Comparison of ENCODE assay signal across 8 mouse cellular contexts in the genomic region with DNA sequence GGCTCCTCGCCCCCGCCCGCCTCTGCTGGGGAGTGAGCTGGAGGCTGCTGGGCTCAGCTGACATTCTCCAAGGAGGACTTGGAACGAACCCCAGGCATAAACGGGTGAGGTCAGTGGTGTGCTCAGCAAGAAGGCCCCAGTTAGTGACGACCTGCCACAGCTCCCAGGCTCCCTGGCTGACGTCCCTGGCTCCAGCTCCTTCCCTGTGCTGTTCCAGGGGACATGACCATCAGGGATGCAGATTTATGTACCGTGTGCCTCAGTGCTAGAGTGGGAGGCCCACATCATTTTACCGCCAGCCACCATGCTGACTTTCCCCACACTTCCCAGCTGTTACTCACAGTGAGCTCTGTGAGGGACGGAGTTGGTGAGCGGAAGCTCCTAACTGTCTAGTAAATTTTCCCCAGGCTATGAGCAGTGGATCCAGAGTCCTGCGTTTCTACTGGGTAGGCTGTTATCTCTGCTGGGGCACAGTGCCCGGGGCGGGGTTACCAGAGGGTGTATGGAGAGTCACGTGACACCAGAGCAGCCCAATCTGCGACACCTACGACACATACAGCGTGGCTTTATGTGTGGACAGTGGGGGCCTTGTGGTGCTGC. TPM values are rescaled to one million over a fixed set of nuclear protein-coding genes. Genes with fewer than 3 reads are reported as not detected.
DNase-seq lines count a peak whose midpoint lies in the region; ATAC-seq lines count a peak whose summit lies in the region.

No protein-coding gene starts in this region.

- H3K36me3 ChIP-seq in forebrain, embryonic 16.5 days (ENCODE audit: control insufficient read depth, insufficient read depth): no peaks in the 10 kb centered on the region
- H3K36me3 ChIP-seq in hindbrain, embryonic 14.5 days (replicated peaks; ENCODE audit: control insufficient read depth, insufficient read depth): no peaks in the 10 kb centered on the region
- H3K36me3 ChIP-seq in midbrain, embryonic 13.5 days: no peaks in the 10 kb centered on the region

- peaks cover 27% of the 10 kb centered on the region for H3K4me1 ChIP-seq in forebrain, embryonic 16.5 days (replicated peaks; ENCODE audit: control insufficient read depth, insufficient read depth, low read length)
- H3K4me1 ChIP-seq in hindbrain, embryonic 14.5 days (replicated peaks; ENCODE audit: control insufficient read depth, insufficient read depth, low read length): peaks cover 17% of the 10 kb centered on the region
- peaks cover 41% of the 10 kb centered on the region for H3K4me1 ChIP-seq in midbrain, embryonic 13.5 days (replicated peaks)

- 47% methylated on average over 18 of the region's 18 CpGs for WGBS in forebrain, embryonic 16.5 days
- WGBS in hindbrain, embryonic 14.5 days: 49% methylated on average over 18 of the region's 18 CpGs
- 69% methylated on average over 18 of the region's 18 CpGs for WGBS in midbrain, embryonic 13.5 days

- peak; percentile 85 for ATAC-seq in forebrain, embryonic 16.5 days
- ATAC-seq in hindbrain, embryonic 14.5 days (ENCODE audit: low FRiP score): peak; percentile 76; the same call in 1 of the 2 replicates
- ATAC-seq in midbrain, embryonic 13.5 days: 0 out of 2 replicates have a peak, but pooled peaks have one; percentile 32

- no peaks in the 10 kb centered on the region for H3K9me3 ChIP-seq in forebrain, embryonic 16.5 days (ENCODE audit: control insufficient read depth, low read length)
- no peaks in the 10 kb centered on the region for H3K9me3 ChIP-seq in hindbrain, embryonic 14.5 days (ENCODE audit: control insufficient read depth, low read length)
- no peaks in the 10 kb centered on the region for H3K9me3 ChIP-seq in midbrain, embryonic 13.5 days

- no peaks in the 10 kb centered on the region for H3K27me3 ChIP-seq in forebrain, embryonic 16.5 days (replicated peaks; ENCODE audit: control insufficient read depth, insufficient read depth, low read length)
- no peaks in the 10 kb centered on the region for H3K27me3 ChIP-seq in hindbrain, embryonic 14.5 days (ENCODE audit: control insufficient read depth, insufficient read depth, low read length)
- H3K27me3 ChIP-seq in midbrain, embryonic 13.5 days: no peaks in the 10 kb centered on the region

- peak overlapping the region; percentile 40; the same call in 1 of the 2 replicates for H3K9ac ChIP-seq in forebrain, embryonic 16.5 days (replicated peaks; ENCODE audit: low read depth, low read length)
- H3K9ac ChIP-seq in hindbrain, embryonic 14.5 days: peak overlapping the region; percentile 4; the same call in 1 of the 2 replicates
- H3K9ac ChIP-seq in midbrain, embryonic 13.5 days (replicated peaks): no peak overlapping the region

- intact Hi-C loops in left cerebral cortex, postnatal 4 days (cut with DNase I): no loop called here

- H3K4me2 ChIP-seq in forebrain, embryonic 16.5 days (ENCODE audit: low read length): no peak overlapping the region
- no peak overlapping the region for H3K4me2 ChIP-seq in hindbrain, embryonic 14.5 days (replicated peaks)
- no peak overlapping the region for H3K4me2 ChIP-seq in midbrain, embryonic 13.5 days (replicated peaks)

- peak overlapping the region; percentile 38; the same call in 1 of the 2 replicates for H3K27ac ChIP-seq in forebrain, embryonic 16.5 days (ENCODE audit: low read length)
- H3K27ac ChIP-seq in hindbrain, embryonic 14.5 days: peak overlapping the region; percentile 28
- no peak overlapping the region for H3K27ac ChIP-seq in midbrain, embryonic 13.5 days

- no peak overlapping the region for H3K4me3 ChIP-seq in forebrain, embryonic 16.5 days (replicated peaks; ENCODE audit: low read length)
- no peak overlapping the region for H3K4me3 ChIP-seq in hindbrain, embryonic 14.5 days (replicated peaks; ENCODE audit: low read length)
- H3K4me3 ChIP-seq in midbrain, embryonic 13.5 days (replicated peaks): no peak overlapping the region

- peak; percentile 49 to 66 for DNase-seq in left cerebral cortex, adult 18-20 months (ENCODE audit: low spot score in 2 of 2)
- no peak for DNase-seq in left cerebral cortex, adult 11 months (ENCODE audit: low spot score)
- DNase-seq in c-Kit-positive CD71-positive TER-119-positive erythroid progenitor cells, embryonic 14.5 days (ENCODE audit: low spot score): peak; percentile 85
- DNase-seq in hindbrain, embryonic 14.5 days (ENCODE audit: low spot score): no peak
- DNase-seq in left cerebral cortex, postnatal 4 days: peak; percentile 84
- peak; percentile 80 for DNase-seq in thymus, postnatal 4 days

RNA-seq across cellular contexts. Expression of a gene that starts 25.3 kb away (rescaled TPM):
- total RNA-seq in left cerebral cortex, adult 18-20 months (2021): 10 to 100 TPM; 22.2 to 25.7 TPM
- 20.6 and 22.5 TPM in 2 replicates for polyA plus RNA-seq in forebrain, embryonic 16.5 days (2015; fragmentation: Nextera tagmentation; extraction: Ambion mirVana)
- polyA plus RNA-seq in hindbrain, embryonic 14.5 days (2014; fragmentation: Nextera tagmentation; extraction: Ambion mirVana): 11.3 and 12.2 TPM in 2 replicates
- total RNA-seq in left cerebral cortex, postnatal 4 days (2021): 10 to 100 TPM; 23.9 to 24.7 TPM
- 16.2 and 18.3 TPM in 2 replicates for polyA plus RNA-seq in midbrain, embryonic 13.5 days (2015; fragmentation: Nextera tagmentation; extraction: Ambion mirVana)

RNA-seq across cellular contexts. Expression of a gene that starts 27.5 kb away (rescaled TPM):
- total RNA-seq in left cerebral cortex, adult 18-20 months (2021): 100 to 1,000 TPM; 185 to 199 TPM
- polyA plus RNA-seq in forebrain, embryonic 16.5 days (2015; fragmentation: Nextera tagmentation; extraction: Ambion mirVana): 944 and 986 TPM in 2 replicates
- 952 and 1,000 TPM in 2 replicates for polyA plus RNA-seq in hindbrain, embryonic 14.5 days (2014; fragmentation: Nextera tagmentation; extraction: Ambion mirVana)
- 100 to 1,000 TPM; 657 to 680 TPM for total RNA-seq in left cerebral cortex, postnatal 4 days (2021)
- 905 and 914 TPM in 2 replicates for polyA plus RNA-seq in midbrain, embryonic 13.5 days (2015; fragmentation: Nextera tagmentation; extraction: Ambion mirVana)

RNA-seq across cellular contexts. Expression of a gene that starts 33.3 kb away (rescaled TPM):
- 10 to 100 TPM; 62.0 to 66.4 TPM for total RNA-seq in left cerebral cortex, adult 18-20 months (2021)
- polyA plus RNA-seq in forebrain, embryonic 16.5 days (2015; fragmentation: Nextera tagmentation; extraction: Ambion mirVana): 44.7 and 53.6 TPM in 2 replicates
- polyA plus RNA-seq in hindbrain, embryonic 14.5 days (2014; fragmentation: Nextera tagmentation; extraction: Ambion mirVana): 40.5 and 45.2 TPM in 2 replicates
- 10 to 100 TPM; 85.8 to 87.0 TPM for total RNA-seq in left cerebral cortex, postnatal 4 days (2021)
- polyA plus RNA-seq in midbrain, embryonic 13.5 days (2015; fragmentation: Nextera tagmentation; extraction: Ambion mirVana): 48.6 and 49.1 TPM in 2 replicates

RNA-seq across cellular contexts. Expression of a gene that starts 47.2 kb away (rescaled TPM):
- total RNA-seq in left cerebral cortex, adult 18-20 months (2021): 10 to 100 TPM; 37.1 to 37.8 TPM
- polyA plus RNA-seq in forebrain, embryonic 16.5 days (2015; fragmentation: Nextera tagmentation; extraction: Ambion mirVana): 32.7 and 37.6 TPM in 2 replicates
- polyA plus RNA-seq in hindbrain, embryonic 14.5 days (2014; fragmentation: Nextera tagmentation; extraction: Ambion mirVana): 19.1 and 20.3 TPM in 2 replicates
- total RNA-seq in left cerebral cortex, postnatal 4 days (2021): 10 to 100 TPM; 28.4 to 31.5 TPM
- 26.1 and 28.7 TPM in 2 replicates for polyA plus RNA-seq in midbrain, embryonic 13.5 days (2015; fragmentation: Nextera tagmentation; extraction: Ambion mirVana)

Comparison
In these comparisons a context has a peak if more than half of its experiments do, and no peak if none do; other contexts are left out.
1. DNase-seq: peak in left cerebral cortex, adult 18-20 months (2 of 2), c-Kit-positive CD71-positive TER-119-positive erythroid progenitor cells, embryonic 14.5 days (single experiment), left cerebral cortex, postnatal 4 days (single experiment) and thymus, postnatal 4 days (single experiment); none in left cerebral cortex, adult 11 months (single experiment) and hindbrain, embryonic 14.5 days (single experiment).
2. ATAC-seq: peak in every context shown above with its lines; median percentile 85 in forebrain, embryonic 16.5 days; 76 in hindbrain, embryonic 14.5 days; 32 in midbrain, embryonic 13.5 days.